In genomic region chr11:95000548-95000947, GRCm38 (mm10) we compare ENCODE assay signal across 8 mouse cellular contexts. TPM values are rescaled to one million over a fixed set of nuclear protein-coding genes. Genes with fewer than 3 reads are reported as not detected.
A peak's percentile ranks its signal among the peaks of the same experiment; 100 is the strongest.
DNase-seq lines count a peak whose midpoint lies in the region; ATAC-seq and TF ChIP-seq lines count a peak whose summit lies in the region.
"Had no signal": no experiment of that assay in that cellular context is flagged by ENCODE, and none has a peak within 500 bp of the region (broad histone marks: within the 10 kb centered on the region; RNA-seq: fewer than 3 reads in every experiment).

No protein-coding gene starts in this region.

- ATAC-seq in kidney, embryonic 16.5 days (ENCODE audit: low FRiP score, low TSS enrichment), result peak; percentile 27

- peak; percentile 57 for DNase-seq in MN1 (ENCODE audit: low spot score)
- no peak for DNase-seq in heart, embryonic 10.5 days (ENCODE audit: low spot score)
- DNase-seq in lung, postnatal 25 days (ENCODE audit: low spot score), result peak; percentile 70
- peak; percentile 77 for DNase-seq in thymus, adult 2 months
- no peak for DNase-seq in left cerebral cortex, adult 8-10 months (ENCODE audit: low spot score in 2 of 2)

- H3K9me3 ChIP-seq in heart, embryonic 10.5 days, result no peaks in the 10 kb centered on the region
- no peaks in the 10 kb centered on the region for H3K9me3 ChIP-seq in kidney, embryonic 16.5 days (ENCODE audit: low read length)

- 0 out of 2 replicates have a peak overlapping the region, but pooled peaks have one; percentile 5 for H3K4me2 ChIP-seq in kidney, embryonic 16.5 days (replicated peaks; ENCODE audit: low read depth, low read length)

- no peak overlapping the region for H3K4me3 ChIP-seq in bone marrow, adult 2 months (replicated peaks; ENCODE audit: control insufficient read depth, low read depth, low read length)
- peak overlapping the region; percentile 2; the same call in 1 of the 2 replicates for H3K4me3 ChIP-seq in heart, embryonic 10.5 days
- H3K4me3 ChIP-seq in kidney, embryonic 16.5 days (ENCODE audit: low read length), result no peak overlapping the region
- H3K4me3 ChIP-seq in thymus, adult 2 months (ENCODE audit: control insufficient read depth, insufficient read depth, low read length), result peak overlapping the region; percentile 4; the same call in 1 of the 2 replicates
- H3K4me3 ChIP-seq: myocyte had no signal

- H3K27me3 ChIP-seq in heart, embryonic 10.5 days (ENCODE audit: insufficient read depth, poor library complexity, severe bottlenecking), result no peaks in the 10 kb centered on the region
- no peaks in the 10 kb centered on the region for H3K27me3 ChIP-seq in kidney, embryonic 16.5 days (ENCODE audit: insufficient read depth, low read length)
- no peaks in the 10 kb centered on the region for H3K27me3 ChIP-seq in thymus, adult 2 months (ENCODE audit: control insufficient read depth, insufficient read depth, low read length)

- H3K27ac ChIP-seq in bone marrow, adult 2 months (ENCODE audit: control insufficient read depth, insufficient read depth, low read depth, low read length, poor library complexity), result peak overlapping the region; percentile 29
- H3K27ac ChIP-seq in heart, embryonic 10.5 days, result peak overlapping the region; percentile 67
- peak overlapping the region; percentile 73 for H3K27ac ChIP-seq in kidney, embryonic 16.5 days (ENCODE audit: low read length)
- H3K27ac ChIP-seq in thymus, adult 2 months (ENCODE audit: control insufficient read depth, insufficient read depth, low read length), result peak overlapping the region; percentile 95

- 2% methylated on average over 4 of the region's 4 CpGs for WGBS in bone marrow, adult 2 months
- WGBS in heart, embryonic 10.5 days, result 33% methylated on average over 4 of the region's 4 CpGs
- 15% methylated on average over 4 of the region's 4 CpGs for WGBS in kidney, embryonic 16.5 days
- WGBS in thymus, adult 2 months, result 3% methylated on average over 4 of the region's 4 CpGs

- no peak for TF ChIP-seq POLR2A in bone marrow, adult 2 months (IDR thresholded peaks at IDR 0.05; ENCODE audit: borderline replicate concordance, control insufficient read depth, low read depth, low read length)
- no peak; the same call in 1 of the 2 replicates for TF ChIP-seq POLR2A in thymus, adult 2 months (IDR thresholded peaks at IDR 0.05; ENCODE audit: control insufficient read depth, extremely low read depth, insufficient read depth, low read length, poor library complexity)

- TF ChIP-seq CTCF in bone marrow, adult 2 months (IDR thresholded peaks at IDR 0.05; ENCODE audit: control insufficient read depth, insufficient read depth, low read length), result no peak
- no peak for TF ChIP-seq CTCF in thymus, adult 2 months (IDR thresholded peaks at IDR 0.05; ENCODE audit: borderline replicate concordance, control insufficient read depth, extremely low read depth, insufficient read depth, low read length, poor library complexity)

- H3K4me1 ChIP-seq in bone marrow, adult 2 months (ENCODE audit: control insufficient read depth, insufficient read depth, low read length), result peaks cover 10% of the 10 kb centered on the region
- H3K4me1 ChIP-seq in heart, embryonic 10.5 days, result peaks cover 81% of the 10 kb centered on the region
- peaks cover 18% of the 10 kb centered on the region for H3K4me1 ChIP-seq in kidney, embryonic 16.5 days (ENCODE audit: insufficient read depth, low read length)
- peaks cover 56% of the 10 kb centered on the region for H3K4me1 ChIP-seq in thymus, adult 2 months (replicated peaks; ENCODE audit: control insufficient read depth, insufficient read depth, low read length)

- peak overlapping the region; percentile 37; the same call in 1 of the 2 replicates for H3K9ac ChIP-seq in kidney, embryonic 16.5 days (replicated peaks; ENCODE audit: low read length)

- H3K36me3 ChIP-seq in heart, embryonic 10.5 days, result peaks cover 96% of the 10 kb centered on the region
- H3K36me3 ChIP-seq in kidney, embryonic 16.5 days (ENCODE audit: insufficient read depth, low read length), result peaks cover 64% of the 10 kb centered on the region
- peaks cover 47% of the 10 kb centered on the region for H3K36me3 ChIP-seq in thymus, adult 2 months (ENCODE audit: control insufficient read depth, insufficient read depth, low read length)

RNA-seq across cellular contexts. Expression of gene Samd14, which starts 9.1 kb away (rescaled TPM):
- 54.0 and 80.3 TPM in 2 replicates for polyA plus RNA-seq in bone marrow, adult 2 months (2011; ENCODE audit: insufficient read depth, insufficient read length, low replicate concordance, missing spikeins)
- polyA plus RNA-seq in heart, embryonic 10.5 days (2016; fragmentation: Nextera tagmentation; extraction: Ambion mirVana), result 15.1 and 18.8 TPM in 2 replicates
- polyA plus RNA-seq in kidney, embryonic 16.5 days (2015; fragmentation: Nextera tagmentation; extraction: Ambion mirVana), result 19.2 and 21.2 TPM in 2 replicates
- 9.3 and 10.1 TPM in 2 replicates for polyA plus RNA-seq in thymus, adult 2 months (2012; rRNA removed)
- 10 to 100 TPM; 24.4 to 28.9 (median 28.7) TPM for total RNA-seq in left cerebral cortex, adult 8-10 months (2022)

RNA-seq across cellular contexts. Expression of gene Ppp1r9b, which starts 9.7 kb away (rescaled TPM):
- polyA plus RNA-seq in bone marrow, adult 2 months (2011; ENCODE audit: insufficient read depth, insufficient read length, low replicate concordance, missing spikeins), result 68.1 and 73.2 TPM in 2 replicates
- polyA plus RNA-seq in heart, embryonic 10.5 days (2016; fragmentation: Nextera tagmentation; extraction: Ambion mirVana), result 8.5 and 12.5 TPM in 2 replicates
- 9.9 and 10.7 TPM in 2 replicates for polyA plus RNA-seq in kidney, embryonic 16.5 days (2015; fragmentation: Nextera tagmentation; extraction: Ambion mirVana)
- 112 and 127 TPM in 2 replicates for polyA plus RNA-seq in thymus, adult 2 months (2012; rRNA removed)
- total RNA-seq in left cerebral cortex, adult 8-10 months (2022), result 100 to 1,000 TPM; 708 to 774 (median 713) TPM

RNA-seq across cellular contexts. Expression of gene Sgca, which starts 24.4 kb away (rescaled TPM):
- polyA plus RNA-seq in bone marrow, adult 2 months (2011; ENCODE audit: insufficient read depth, insufficient read length, low replicate concordance, missing spikeins), result not detected in 2 replicates
- polyA plus RNA-seq in heart, embryonic 10.5 days (2016; fragmentation: Nextera tagmentation; extraction: Ambion mirVana), result 12.5 and 25.8 TPM in 2 replicates
- 0.19 and 0.71 TPM in 2 replicates for polyA plus RNA-seq in kidney, embryonic 16.5 days (2015; fragmentation: Nextera tagmentation; extraction: Ambion mirVana)
- polyA plus RNA-seq in thymus, adult 2 months (2012; rRNA removed), result 6.3 and 59.1 TPM in 2 replicates
- under 1 TPM in 3 of 4 experiments, not detected in 1; 0.23 to 0.48 (median 0.25) TPM for total RNA-seq in left cerebral cortex, adult 8-10 months (2022)

RNA-seq across cellular contexts. Expression of gene Hils1, which starts 33.2 kb away (rescaled TPM):
- not detected in 2 replicates for polyA plus RNA-seq in bone marrow, adult 2 months (2011; ENCODE audit: insufficient read depth, insufficient read length, low replicate concordance, missing spikeins)
- 0.22 TPM in 1 of 2 replicates, not detected in the other for polyA plus RNA-seq in heart, embryonic 10.5 days (2016; fragmentation: Nextera tagmentation; extraction: Ambion mirVana)
- polyA plus RNA-seq in kidney, embryonic 16.5 days (2015; fragmentation: Nextera tagmentation; extraction: Ambion mirVana), result not detected in 2 replicates
- polyA plus RNA-seq in thymus, adult 2 months (2012; rRNA removed), result 0.12 TPM in 1 of 2 replicates, not detected in the other
- not detected for total RNA-seq in left cerebral cortex, adult 8-10 months (2022)

RNA-seq across cellular contexts. Expression of gene Pdk2, which starts 40.6 kb away (rescaled TPM):
- 3.2 and 8.1 TPM in 2 replicates for polyA plus RNA-seq in bone marrow, adult 2 months (2011; ENCODE audit: insufficient read depth, insufficient read length, low replicate concordance, missing spikeins)
- polyA plus RNA-seq in heart, embryonic 10.5 days (2016; fragmentation: Nextera tagmentation; extraction: Ambion mirVana), result 27.4 and 41.1 TPM in 2 replicates
- 72.3 and 85.2 TPM in 2 replicates for polyA plus RNA-seq in kidney, embryonic 16.5 days (2015; fragmentation: Nextera tagmentation; extraction: Ambion mirVana)
- polyA plus RNA-seq in thymus, adult 2 months (2012; rRNA removed), result 47.7 and 55.0 TPM in 2 replicates
- total RNA-seq in left cerebral cortex, adult 8-10 months (2022), result 100 to 1,000 TPM; 112 to 125 (median 120) TPM

Comparison
In these comparisons a context has a peak if more than half of its experiments do, and no peak if none do; other contexts are left out.
1. DNase-seq: peak in MN1 (single experiment), lung, postnatal 25 days (single experiment) and thymus, adult 2 months (single experiment); none in heart, embryonic 10.5 days (single experiment) and left cerebral cortex, adult 8-10 months (0 of 2).
2. H3K27ac ChIP-seq: peak in every context shown above with its lines; median percentile 95 in thymus, adult 2 months; 73 in kidney, embryonic 16.5 days; 67 in heart, embryonic 10.5 days; 29 in bone marrow, adult 2 months.
3. H3K4me3 ChIP-seq: peak in heart, embryonic 10.5 days (single experiment) and thymus, adult 2 months (single experiment); none in bone marrow, adult 2 months (single experiment) and kidney, embryonic 16.5 days (single experiment).